Mouse (Mus musculus): ENCODE measurements at regions not wholly inside any gene's neighbourhood (a gene's known extent, or its start where the extent isn't known, plus 50 kb on each side); places are given as distances from the start of the nearest gene placed in this dataset.

DNA sequence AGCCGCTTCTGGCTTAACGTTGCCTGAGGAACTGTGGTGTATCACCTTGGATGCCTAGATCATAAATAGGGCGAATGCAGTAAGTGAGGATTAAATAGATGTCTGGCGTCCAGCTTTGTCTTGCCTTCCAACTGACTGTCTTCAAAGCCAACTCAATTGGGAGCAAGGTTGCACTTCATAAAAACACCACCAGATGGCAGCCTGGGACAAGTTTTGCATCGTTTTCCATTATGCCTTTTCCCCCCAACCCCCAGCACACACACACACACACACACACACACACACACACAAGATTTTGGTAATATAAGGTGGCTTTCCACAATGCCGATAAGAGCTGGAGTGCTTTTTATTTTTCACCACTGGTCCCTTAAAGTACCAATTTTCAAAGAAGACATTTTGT, 209.3 kb downstream of the Mtrr start:
- DNase-seq (ENCODE audit: low spot score in 2 of 2): peak in 1 of 2 experiments; percentile 18
